Mouse (Mus musculus) regulatory T cell (primary cell): ENCODE results near the gene Efcab6.

ENCODE experiments used
- in situ Hi-C: fragments of 300-600 bp; cut with MboI, MseI; formaldehyde crosslinking; loops from one replicate; pipeline ENCODE4 v1.15.1; 2025; ENCODE audit warnings: high pct_unique_total_duplicates

The Efcab6 gene

GRCm38 (mm10) chr15:83978865-83979264, 86.3 kb downstream of the Efcab6 start:
- in situ Hi-C loops, result no loop called here

GRCm38 (mm10) chr15:83977108-83977507, 88.1 kb downstream of the Efcab6 start:
- in situ Hi-C loops, result no loop called here

GRCm38 (mm10) chr15:83972206-83972605, 93.0 kb downstream of the Efcab6 start:
- in situ Hi-C loops, result no loop called here

GRCm38 (mm10) chr15:83967802-83968201, 97.4 kb downstream of the Efcab6 start:
- in situ Hi-C loops, result loop anchor here (5.0 to 10.0 kb wide), 2 partner anchors 57 to 84 kb away; no protein-coding TSS in a partner anchor

- in situ Hi-C loops, result loop anchor here (5.0 to 10.0 kb wide), 2 partner anchors 60 to 87 kb away; no protein-coding TSS in a partner anchor
These were observed 100.1 kb downstream of the Efcab6 start for GRCm38 (mm10) chr15:83965126-83965525.

- in situ Hi-C loops, result no loop called here
These were observed 106.8 kb downstream of the Efcab6 start for GRCm38 (mm10) chr15:83958376-83958775.

GRCm38 (mm10) chr15:83956996-83957395, 108.2 kb downstream of the Efcab6 start:
- in situ Hi-C loops, result no loop called here

- in situ Hi-C loops, result no loop called here
These were observed 109.1 kb downstream of the Efcab6 start for GRCm38 (mm10) chr15:83955948-83956707.

GRCm38 (mm10) chr15:83949729-83950491, 115.3 kb downstream of the Efcab6 start:
- in situ Hi-C loops, result no loop called here

- in situ Hi-C loops, result loop anchor here (10.0 kb wide), 1 partner anchor 455 kb away; no protein-coding TSS in a partner anchor
These were observed 125.5 kb downstream of the Efcab6 start for GRCm38 (mm10) chr15:83939703-83940102.

GRCm38 (mm10) chr15:83938466-83938865, 126.7 kb downstream of the Efcab6 start:
- in situ Hi-C loops, result loop anchor here (10.0 kb wide), 1 partner anchor 456 kb away; no protein-coding TSS in a partner anchor

- in situ Hi-C loops, result loop anchor here (10.0 kb wide), 1 partner anchor 458 kb away; no protein-coding TSS in a partner anchor
These were observed 128.7 kb downstream of the Efcab6 start for GRCm38 (mm10) chr15:83936506-83936905.

GRCm38 (mm10) chr15:83934816-83935215, 130.4 kb downstream of the Efcab6 start:
- in situ Hi-C loops, result loop anchor here (10.0 kb wide), 1 partner anchor 460 kb away; no protein-coding TSS in a partner anchor

GRCm38 (mm10) chr15:83925338-83925737, 139.8 kb downstream of the Efcab6 start:
- in situ Hi-C loops, result no loop called here

- in situ Hi-C loops, result no loop called here
These were observed 140.5 kb downstream of the Efcab6 start for GRCm38 (mm10) chr15:83924656-83925055.

- in situ Hi-C loops, result no loop called here
These were observed 149.8 kb downstream of the Efcab6 start for GRCm38 (mm10) chr15:83915376-83915775.

- in situ Hi-C loops, result no loop called here
These were observed 152.0 kb downstream of the Efcab6 start for GRCm38 (mm10) chr15:83913028-83913714.

- in situ Hi-C loops, result no loop called here
These were observed 158.7 kb downstream of the Efcab6 start for GRCm38 (mm10) chr15:83906472-83906871.

- in situ Hi-C loops, result no loop called here
These were observed 167.9 kb downstream of the Efcab6 start for GRCm38 (mm10) chr15:83897286-83897685.

GRCm38 (mm10) chr15:83896011-83896410, 169.2 kb downstream of the Efcab6 start:
- in situ Hi-C loops, result no loop called here

GRCm38 (mm10) chr15:83894261-83894660, 170.9 kb downstream of the Efcab6 start:
- in situ Hi-C loops, result no loop called here

GRCm38 (mm10) chr15:83892871-83893270, 172.3 kb downstream of the Efcab6 start:
- in situ Hi-C loops, result no loop called here
